Comparison of ENCODE assay signal across 8 mouse cellular contexts in the genomic region with DNA sequence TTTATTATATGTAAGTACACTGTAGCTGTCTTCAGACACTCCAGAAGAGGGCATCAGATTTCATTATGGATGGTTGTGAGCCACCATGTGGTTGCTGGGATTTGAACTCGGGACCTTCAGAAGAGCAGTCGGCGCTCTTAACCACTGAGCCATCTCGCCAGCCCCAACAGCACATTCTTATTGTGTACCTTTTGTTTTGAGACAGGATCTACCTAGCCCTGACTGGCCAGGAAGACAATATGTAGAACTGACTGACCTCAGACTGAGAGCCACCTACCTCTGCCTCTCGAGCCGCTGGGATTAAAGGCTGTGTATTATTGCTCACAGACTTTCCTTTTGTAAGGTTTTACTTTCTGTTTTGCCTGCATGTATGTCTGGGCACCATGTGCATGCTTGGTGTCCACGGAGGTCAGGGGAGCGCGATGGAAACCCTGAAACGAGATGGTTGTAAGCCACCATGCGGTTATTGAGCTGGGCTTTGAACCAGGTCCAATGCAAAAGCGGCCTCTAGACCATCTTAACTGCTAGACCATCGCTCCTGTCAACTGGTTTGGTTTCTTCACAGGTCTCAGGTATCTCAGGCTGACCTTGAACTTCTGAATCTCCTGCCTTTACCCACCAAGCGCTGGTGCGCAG. TPM values are rescaled to one million over a fixed set of nuclear protein-coding genes. Genes with fewer than 3 reads are reported as not detected.
DNase-seq lines count a peak whose midpoint lies in the region; ATAC-seq lines count a peak whose summit lies in the region.

No protein-coding gene starts in this region.

- ATAC-seq in hindbrain, embryonic 12.5 days (ENCODE audit: low FRiP score): peak; percentile 29; the same call in 1 of the 2 replicates
- ATAC-seq in megakaryocyte progenitor cell, adult 5-6 weeks (replicated peaks; ENCODE audit: poor library complexity): peak; percentile 17

- H3K36me3 ChIP-seq in hindbrain, embryonic 12.5 days: peaks cover 7% of the 10 kb centered on the region

- peak overlapping the region; percentile 98 for H3K27ac ChIP-seq in hindbrain, embryonic 12.5 days

- peak; percentile 22 for DNase-seq in gastrocnemius, postnatal 10 days
- no peak for DNase-seq in gastrocnemius, postnatal 36 days
- peak; percentile 21 for DNase-seq in thymus, postnatal 0 days (ENCODE audit: low spot score)
- DNase-seq in thymus, postnatal 25 days: no peak
- no peak for DNase-seq in frontal cortex, postnatal 36 days (ENCODE audit: low spot score in 2 of 2)
- DNase-seq in frontal cortex, postnatal 10 days (ENCODE audit: low spot score in 2 of 2): no peak

- intact Hi-C loops in gastrocnemius, postnatal 36 days (cut with DNase I): no loop called here

- peak overlapping the region; percentile 58 for H3K4me2 ChIP-seq in hindbrain, embryonic 12.5 days (replicated peaks)

- H3K27me3 ChIP-seq in hindbrain, embryonic 12.5 days: no peaks in the 10 kb centered on the region

- H3K9ac ChIP-seq in hindbrain, embryonic 12.5 days: peak overlapping the region; percentile 63

- WGBS in hindbrain, embryonic 12.5 days: 66% methylated on average over 15 of the region's 15 CpGs

- peak overlapping the region; percentile 96 for H3K4me3 ChIP-seq in hindbrain, embryonic 12.5 days

- peaks cover 8% of the 10 kb centered on the region for H3K4me1 ChIP-seq in hindbrain, embryonic 12.5 days

- no peaks in the 10 kb centered on the region for H3K9me3 ChIP-seq in hindbrain, embryonic 12.5 days (replicated peaks)

RNA-seq across cellular contexts. Expression of a gene that starts 0.8 kb away (rescaled TPM):
- total RNA-seq in gastrocnemius, postnatal 10 days (2021): 10 to 100 TPM; 36.5 to 57.9 TPM
- total RNA-seq in gastrocnemius, postnatal 36 days (2021): 10 to 100 TPM; 27.4 to 31.6 TPM
- polyA plus RNA-seq in thymus, postnatal 0 days (2015; fragmentation: Nextera tagmentation; extraction: Ambion mirVana): 71.0 and 83.5 TPM in 2 replicates
- 77.5 and 85.3 TPM in 2 replicates for polyA plus RNA-seq in hindbrain, embryonic 12.5 days (2016; fragmentation: Nextera tagmentation; extraction: Ambion mirVana)
- total RNA-seq in megakaryocyte progenitor cell, adult 5-6 weeks (2015): 92.4 and 140 TPM in 2 replicates
- total RNA-seq in megakaryocyte progenitor cell, adult 5-6 weeks (2017): 100.0 and 142 TPM in 2 replicates

RNA-seq across cellular contexts. Expression of a gene that starts 8.1 kb away (rescaled TPM):
- 10 to 100 TPM; 80.2 to 85.8 TPM for total RNA-seq in gastrocnemius, postnatal 10 days (2021)
- 100 to 1,000 TPM in 1 of 2 experiments, 10 to 100 TPM in 1; 95.2 to 104 TPM for total RNA-seq in gastrocnemius, postnatal 36 days (2021)
- 127 and 128 TPM in 2 replicates for polyA plus RNA-seq in thymus, postnatal 0 days (2015; fragmentation: Nextera tagmentation; extraction: Ambion mirVana)
- polyA plus RNA-seq in hindbrain, embryonic 12.5 days (2016; fragmentation: Nextera tagmentation; extraction: Ambion mirVana): 103 and 130 TPM in 2 replicates
- 43.7 and 71.4 TPM in 2 replicates for total RNA-seq in megakaryocyte progenitor cell, adult 5-6 weeks (2015)
- 39.8 and 59.3 TPM in 2 replicates for total RNA-seq in megakaryocyte progenitor cell, adult 5-6 weeks (2017)

RNA-seq across cellular contexts. Expression of a gene that starts 12.9 kb away (rescaled TPM):
- 1 to 10 TPM; 4.7 to 5.5 TPM for total RNA-seq in gastrocnemius, postnatal 10 days (2021)
- 1 to 10 TPM; 4.7 to 4.9 TPM for total RNA-seq in gastrocnemius, postnatal 36 days (2021)
- 18.8 and 21.5 TPM in 2 replicates for polyA plus RNA-seq in thymus, postnatal 0 days (2015; fragmentation: Nextera tagmentation; extraction: Ambion mirVana)
- polyA plus RNA-seq in hindbrain, embryonic 12.5 days (2016; fragmentation: Nextera tagmentation; extraction: Ambion mirVana): 25.9 and 28.7 TPM in 2 replicates
- total RNA-seq in megakaryocyte progenitor cell, adult 5-6 weeks (2015): 11.1 and 11.5 TPM in 2 replicates
- 6.6 and 12.0 TPM in 2 replicates for total RNA-seq in megakaryocyte progenitor cell, adult 5-6 weeks (2017)

RNA-seq across cellular contexts. Expression of a gene that starts 40.9 kb away (rescaled TPM):
- total RNA-seq in gastrocnemius, postnatal 10 days (2021): 10 to 100 TPM; 72.2 to 76.5 TPM
- total RNA-seq in gastrocnemius, postnatal 36 days (2021): 100 to 1,000 TPM in 1 of 2 experiments, 10 to 100 TPM in 1; 98.5 to 111 TPM
- 1.9 and 2.4 TPM in 2 replicates for polyA plus RNA-seq in thymus, postnatal 0 days (2015; fragmentation: Nextera tagmentation; extraction: Ambion mirVana)
- 11.6 and 12.4 TPM in 2 replicates for polyA plus RNA-seq in hindbrain, embryonic 12.5 days (2016; fragmentation: Nextera tagmentation; extraction: Ambion mirVana)
- total RNA-seq in megakaryocyte progenitor cell, adult 5-6 weeks (2015): 0.05 and 0.62 TPM in 2 replicates
- total RNA-seq in megakaryocyte progenitor cell, adult 5-6 weeks (2017): 0.24 TPM in 1 of 2 replicates, not detected in the other

RNA-seq across cellular contexts. Expression of a gene that starts 59.2 kb away (rescaled TPM):
- total RNA-seq in gastrocnemius, postnatal 10 days (2021): 100 to 1,000 TPM; 113 to 118 TPM
- total RNA-seq in gastrocnemius, postnatal 36 days (2021): 100 to 1,000 TPM; 113 to 117 TPM
- polyA plus RNA-seq in thymus, postnatal 0 days (2015; fragmentation: Nextera tagmentation; extraction: Ambion mirVana): 0.34 and 0.40 TPM in 2 replicates
- 0.48 and 2.7 TPM in 2 replicates for polyA plus RNA-seq in hindbrain, embryonic 12.5 days (2016; fragmentation: Nextera tagmentation; extraction: Ambion mirVana)
- not detected in 2 replicates for total RNA-seq in megakaryocyte progenitor cell, adult 5-6 weeks (2015)
- 0.17 TPM in 1 of 2 replicates, not detected in the other for total RNA-seq in megakaryocyte progenitor cell, adult 5-6 weeks (2017)

Comparison
In these comparisons a context has a peak if more than half of its experiments do, and no peak if none do; other contexts are left out.
1. DNase-seq: peak in gastrocnemius, postnatal 10 days (single experiment) and thymus, postnatal 0 days (single experiment); none in gastrocnemius, postnatal 36 days (0 of 2), thymus, postnatal 25 days (single experiment), frontal cortex, postnatal 36 days (0 of 2) and frontal cortex, postnatal 10 days (0 of 2).